Mouse (Mus musculus) CH12.LX (cell line): Measurements from ENCODE around the gene Kcnip4. TPM values are rescaled to one million over a fixed set of nuclear protein-coding genes. Genes with fewer than 3 reads are reported as not detected.

ENCODE experiments used
- DNase-seq: peaks from one replicate; pipeline ENCODE4 v3.0.0-alpha.2; 2013; ENCODE audit errors: extremely low read depth
- H3K27ac ChIP-seq: 2 replicates; pipeline ENCODE4 v1.5.1; 2012; ENCODE audit warnings: low read depth, mild to moderate bottlenecking, control low read depth, moderate library complexity; ENCODE audit not compliant: insufficient read depth
- H3K27me3 ChIP-seq: replicated peaks from 2 replicates; pipeline ENCODE3; 2012; ENCODE audit warnings: inconsistent platforms
- H3K36me3 ChIP-seq, 2 experiments: replicated peaks in 1 of 2; 2 replicates each; pipeline versions ENCODE3 to v1.6.1; 2012; ENCODE audit warnings: inconsistent platforms in 1 of 2, low read length in 1 of 2, mild to moderate bottlenecking in 1 of 2, mixed read lengths in 1 of 2, moderate library complexity in 1 of 2; ENCODE audit not compliant: control insufficient read depth in 1 of 2, insufficient read depth in 1 of 2
- H3K4me1 ChIP-seq, 2 experiments: 2 replicates each; pipeline ENCODE4 v1.6.1; 2012; ENCODE audit warnings: inconsistent platforms in 1 of 2, moderate library complexity in 1 of 2; ENCODE audit not compliant: insufficient read depth in 2 of 2, control insufficient read depth in 1 of 2
- H3K4me2 ChIP-seq: 2 replicates; pipeline ENCODE4 v1.6.1; 2012; ENCODE audit warnings: low read depth, mild to moderate bottlenecking, control low read depth; ENCODE audit not compliant: poor library complexity, insufficient read depth, severe bottlenecking
- H3K4me3 ChIP-seq, 3 experiments: fragments of 150-350 bp in 1 of 3; sonication (generic) in 1 of 3; replicated peaks in 1 of 3; 2 replicates each; pipeline versions ENCODE3 to v1.5.1; 2011 to 2012; ENCODE audit warnings: low read depth in 2 of 3, low read length in 2 of 3, mild to moderate bottlenecking in 2 of 3, moderate library complexity in 2 of 3, control low read depth in 1 of 3, improper control_type of control experiment in 1 of 3, inconsistent platforms in 1 of 3, mixed read lengths in 1 of 3; ENCODE audit not compliant: poor library complexity in 1 of 3
- H3K79me2 ChIP-seq: replicated peaks from 2 replicates; pipeline ENCODE4 v1.6.1; 2012; ENCODE audit warnings: mild to moderate bottlenecking, moderate library complexity; ENCODE audit not compliant: control insufficient read depth, poor library complexity, insufficient read depth, severe bottlenecking; ENCODE audit errors: extremely low read depth
- H3K9ac ChIP-seq: 2 replicates; pipeline ENCODE4 v1.6.1; 2012; ENCODE audit warnings: low read depth, mild to moderate bottlenecking, control low read depth, moderate library complexity; ENCODE audit not compliant: insufficient read depth
- H3K9me3 ChIP-seq: replicated peaks from 2 replicates; pipeline ENCODE3; 2012; ENCODE audit warnings: low read length, inconsistent platforms, mixed read lengths
- CHD1 ChIP-seq: IDR thresholded peaks from 2 replicates; pipeline ENCODE4 v1.6.1; 2012; ENCODE audit warnings: low read depth, low read length, improper control_type of control experiment, inconsistent platforms
- CHD2 ChIP-seq: IDR thresholded peaks from 2 replicates; pipeline ENCODE4 v1.6.1; 2011; ENCODE audit warnings: low read length, improper control_type of control experiment
- ELF1 ChIP-seq: IDR thresholded peaks from 2 replicates; pipeline ENCODE4 v1.6.1; 2014; ENCODE audit warnings: low read depth, mild to moderate bottlenecking, inconsistent platforms, low read length, improper control_type of control experiment
- EP300 ChIP-seq: IDR thresholded peaks from 2 replicates; pipeline ENCODE4 v1.6.1; 2011; ENCODE audit warnings: low read length, improper control_type of control experiment
- ETS1 ChIP-seq: conservative IDR thresholded peaks from 2 replicates; pipeline ENCODE4 v1.6.1; 2012; ENCODE audit warnings: low read depth, mild to moderate bottlenecking, inconsistent platforms, low read length, improper control_type of control experiment, moderate library complexity
- GABPA ChIP-seq: IDR thresholded peaks from 2 replicates; pipeline ENCODE4 v1.6.1; 2012; ENCODE audit warnings: low read depth, low read length, improper control_type of control experiment, inconsistent platforms; ENCODE audit not compliant: insufficient replicate concordance
- HCFC1 ChIP-seq: IDR thresholded peaks from 2 replicates; pipeline ENCODE4 v1.6.1; 2012; ENCODE audit warnings: low read depth, mild to moderate bottlenecking, inconsistent platforms, low read length, improper control_type of control experiment
- IRF4 ChIP-seq: IDR thresholded peaks from 2 replicates; pipeline ENCODE4 v1.6.1; 2014; ENCODE audit warnings: low read depth, mild to moderate bottlenecking, inconsistent platforms, low read length, improper control_type of control experiment
- JUN ChIP-seq: IDR thresholded peaks from 2 replicates; pipeline ENCODE4 v1.6.1; 2011; ENCODE audit warnings: low read depth, mild to moderate bottlenecking, low read length, improper control_type of control experiment, moderate library complexity; ENCODE audit not compliant: insufficient read depth
- KAT2A ChIP-seq: IDR thresholded peaks from 2 replicates; pipeline ENCODE4 v1.6.1; 2012; ENCODE audit warnings: low read length, improper control_type of control experiment, inconsistent platforms; ENCODE audit not compliant: insufficient replicate concordance
- MAX ChIP-seq: IDR thresholded peaks from 2 replicates; pipeline ENCODE4 v1.6.1; 2011; ENCODE audit warnings: low read length, improper control_type of control experiment
- MEF2A ChIP-seq: IDR thresholded peaks from 2 replicates; pipeline ENCODE4 v1.6.1; 2014; ENCODE audit warnings: low read depth, mild to moderate bottlenecking, inconsistent platforms, low read length, improper control_type of control experiment, borderline replicate concordance
- NRF1 ChIP-seq: IDR thresholded peaks from 2 replicates; pipeline ENCODE4 v1.6.1; 2014; ENCODE audit warnings: low read depth, mild to moderate bottlenecking, inconsistent platforms, low read length, improper control_type of control experiment, moderate library complexity
- RCOR1 ChIP-seq: conservative IDR thresholded peaks from 2 replicates; pipeline ENCODE4 v1.6.1; 2012; ENCODE audit warnings: low read depth, mild to moderate bottlenecking, inconsistent platforms, low read length, improper control_type of control experiment
- TBP ChIP-seq: conservative IDR thresholded peaks from 2 replicates; pipeline ENCODE4 v1.6.1; 2011; ENCODE audit warnings: low read depth, low read length, improper control_type of control experiment
- TCF12 ChIP-seq: IDR thresholded peaks from 2 replicates; pipeline ENCODE4 v1.6.1; 2014; ENCODE audit warnings: low read depth, mild to moderate bottlenecking, inconsistent platforms, low read length, improper control_type of control experiment
- UBTF ChIP-seq: IDR thresholded peaks from 2 replicates; pipeline ENCODE4 v1.6.1; 2012; ENCODE audit warnings: low read depth, mild to moderate bottlenecking, inconsistent platforms, low read length, improper control_type of control experiment, moderate library complexity
- USF1 ChIP-seq: IDR thresholded peaks from 2 replicates; pipeline ENCODE4 v1.6.1; 2014; ENCODE audit warnings: low read depth, mild to moderate bottlenecking, inconsistent platforms, low read length, improper control_type of control experiment
- USF2 ChIP-seq: conservative IDR thresholded peaks from 2 replicates; pipeline ENCODE4 v1.6.1; 2011; ENCODE audit warnings: low read depth, low read length, improper control_type of control experiment
- ZC3H11A ChIP-seq: IDR thresholded peaks from 2 replicates; pipeline ENCODE4 v1.6.1; 2012; ENCODE audit warnings: low read depth, mild to moderate bottlenecking, inconsistent platforms, low read length, improper control_type of control experiment
- ZKSCAN1 ChIP-seq: IDR thresholded peaks from 2 replicates; pipeline ENCODE4 v1.6.1; 2012; ENCODE audit warnings: low read depth, inconsistent platforms, low read length, improper control_type of control experiment, borderline replicate concordance
- ZMIZ1 ChIP-seq: IDR thresholded peaks from 2 replicates; pipeline ENCODE4 v1.6.1; 2012; ENCODE audit warnings: low read depth, mild to moderate bottlenecking, inconsistent platforms, low read length, improper control_type of control experiment
- dilution Hi-C: fragments of 300-500 bp; cut with MboI; formaldehyde crosslinking; loops from 2 replicates; pipeline ENCODE4 v1.14.3; 2020; ENCODE audit warnings: low sequenced_read_pairs; ENCODE audit not compliant: extremely low pct_unique_long_range_greater_than_20kb, extremely low pct_ligation_motif_present
- in situ Hi-C: fragments of 300-500 bp; cut with MboI; formaldehyde crosslinking; loops from 3 replicates; pipeline ENCODE4 v1.14.3; 2019; ENCODE audit warnings: low sequenced_read_pairs, low pct_ligation_motif_present, low pct_unique_long_range_greater_than_20kb, mixed read lengths
- polyA plus RNA-seq: library from polyadenylated mRNA; unstranded; fragments of >175 nt; gene quantifications from 2 replicates; pipeline ENCODE4 v1.2.1, GENCODE M21; 2012; ENCODE audit warnings: low read depth; ENCODE audit not compliant: insufficient read length
- total RNA-seq, 2 experiments: library from RNA; depleted of rRNA; stranded (reverse); fragments of 300-350 nt in 1 of 2; fragments of >200 nt in 1 of 2; gene quantifications; 2 replicates each; pipeline ENCODE4 v1.2.3; 2012 to 2014

Kcnip4 gene
- total and polyA plus RNA-seq, 3 experiments: 0.80 TPM; not detected in 2

DNA sequence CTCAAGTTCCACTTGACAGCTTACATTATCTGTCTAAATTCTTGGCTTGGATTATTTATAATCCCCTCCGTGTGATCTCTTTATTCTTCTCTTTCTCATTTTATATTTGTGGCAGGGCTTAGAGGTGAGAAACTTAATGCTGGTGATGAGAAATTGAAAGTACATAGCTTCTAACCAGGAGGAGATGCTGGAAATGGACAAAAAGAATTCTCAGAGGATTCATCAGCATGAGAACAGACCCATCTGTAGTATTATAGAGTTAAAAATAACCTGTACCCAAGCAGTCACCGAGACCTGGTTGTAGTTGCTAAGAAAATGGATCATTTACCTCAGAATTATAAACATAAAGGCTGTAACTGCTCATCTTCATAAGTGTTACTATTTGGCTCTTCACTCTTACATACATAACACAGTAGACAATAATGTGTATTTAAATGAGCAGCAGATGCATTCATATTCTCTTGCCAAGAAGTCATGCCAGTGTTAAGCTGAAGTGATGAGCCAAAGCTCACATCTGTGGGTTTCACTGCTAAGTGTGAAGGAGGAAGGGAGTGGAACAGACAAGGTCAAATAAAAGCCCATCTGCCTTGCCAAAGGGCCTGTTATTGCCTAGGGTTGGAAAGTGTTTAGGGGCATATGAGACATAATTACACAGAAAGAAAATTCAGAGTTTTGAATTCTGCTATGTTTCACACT lies 374.4 kb downstream of the Kcnip4 start:
- H3K9me3 ChIP-seq: peaks cover 11% of the 10 kb centered on the region
- no peaks in the 10 kb centered on the region for H3K36me3 ChIP-seq
- H3K4me1 ChIP-seq: no peaks in the 10 kb centered on the region
- no peak overlapping the region for H3K9ac ChIP-seq
- DNase-seq: no peak
- no peak overlapping the region for H3K4me2 ChIP-seq
- no peaks in the 10 kb centered on the region for H3K79me2 ChIP-seq
- dilution Hi-C loops: no loop called here
- no peak overlapping the region for H3K4me3 ChIP-seq
- H3K27ac ChIP-seq: no peak overlapping the region
- in situ Hi-C loops: no loop called here
- TF ChIP-seq KAT2A (no peak), MAX (no peak), ZKSCAN1 (no peak), ZMIZ1 (no peak), RCOR1 (no peak), JUN (no peak), ETS1 (no peak), CHD1 (no peak)
- H3K27me3 ChIP-seq: no peaks in the 10 kb centered on the region

DNA sequence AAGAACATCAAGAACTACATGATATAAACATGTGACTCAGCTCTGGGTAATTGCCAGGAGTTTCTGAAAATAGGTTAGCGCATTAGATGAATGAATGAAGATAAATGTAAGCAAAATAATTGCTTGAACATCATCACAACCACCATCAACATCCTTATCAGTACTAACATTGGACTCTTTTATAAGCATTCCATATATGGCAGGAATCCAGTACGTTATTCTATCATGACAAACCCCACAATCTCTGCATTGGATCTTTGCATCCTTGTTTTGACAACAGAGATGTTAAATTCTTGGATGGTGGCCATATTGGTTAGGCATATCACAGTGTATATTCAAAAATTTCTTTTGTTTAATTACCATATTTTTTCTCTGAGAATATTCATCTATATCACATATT lies 375.0 kb downstream of the Kcnip4 start:
- in situ Hi-C loops: no loop called here
- no peaks in the 10 kb centered on the region for H3K27me3 ChIP-seq
- no peak overlapping the region for H3K4me3 ChIP-seq
- dilution Hi-C loops: no loop called here
- no peak overlapping the region for H3K9ac ChIP-seq
- DNase-seq: no peak
- no peaks in the 10 kb centered on the region for H3K4me1 ChIP-seq
- peaks cover 11% of the 10 kb centered on the region for H3K9me3 ChIP-seq
- no peak overlapping the region for H3K27ac ChIP-seq
- TF ChIP-seq USF2 (no peak), NRF1 (no peak), ELF1 (no peak), MAX (no peak), MEF2A (no peak), ETS1 (no peak), UBTF (no peak), IRF4 (no peak), HCFC1 (no peak), TBP (no peak), GABPA (no peak), ZC3H11A (no peak), CHD2 (no peak), TCF12 (no peak), USF1 (no peak), EP300 (no peak)
- TF ChIP-seq, all 38 proteins: peak for 0
- Histone ChIP-seq H3K36me3 (no peaks in the 10 kb centered on the region), H3K79me2 (no peaks in the 10 kb centered on the region), H3K4me2 (no peak overlapping the region)
